Mouse (Mus musculus) gastrocnemius, postnatal 4 days (tissue): Measurements from ENCODE around the gene Ccnjl. TPM values are rescaled to one million over a fixed set of nuclear protein-coding genes. Genes with fewer than 3 reads are reported as not detected.
A peak's percentile ranks its signal among the peaks of the same experiment; 100 is the strongest.

ENCODE experiments used
- DNase-seq, 2 experiments: peaks; one replicate each; pipeline ENCODE4 v3.0.0; 2021 to 2022; ENCODE audit warnings: low spot score in 2 of 2, mixed read lengths in 2 of 2
- long read RNA-seq, 2 experiments: library from polyadenylated mRNA; stranded (forward); transcript quantifications; one replicate each; pipeline ENCODE4 v2.0.0; 2021
- total RNA-seq, 2 experiments: library from RNA; stranded (reverse); gene quantifications; 2 replicates each; pipeline ENCODE4 v1.2.3; 2021

Ccnjl gene
- 1 to 10 TPM; 2.4 to 3.3 TPM for total RNA-seq
- long read RNA-seq, experiment 1, partial matches to known transcripts, result 0 of 1 reads
- long read RNA-seq, experiment 1, other reads (novel, unspliced or antisense), result 0 of 1 reads
- long read RNA-seq, experiment 2, partial matches to known transcripts, result 0 of 1 reads
- long read RNA-seq, experiment 2, other reads (novel, unspliced or antisense), result 0 of 1 reads

DNA sequence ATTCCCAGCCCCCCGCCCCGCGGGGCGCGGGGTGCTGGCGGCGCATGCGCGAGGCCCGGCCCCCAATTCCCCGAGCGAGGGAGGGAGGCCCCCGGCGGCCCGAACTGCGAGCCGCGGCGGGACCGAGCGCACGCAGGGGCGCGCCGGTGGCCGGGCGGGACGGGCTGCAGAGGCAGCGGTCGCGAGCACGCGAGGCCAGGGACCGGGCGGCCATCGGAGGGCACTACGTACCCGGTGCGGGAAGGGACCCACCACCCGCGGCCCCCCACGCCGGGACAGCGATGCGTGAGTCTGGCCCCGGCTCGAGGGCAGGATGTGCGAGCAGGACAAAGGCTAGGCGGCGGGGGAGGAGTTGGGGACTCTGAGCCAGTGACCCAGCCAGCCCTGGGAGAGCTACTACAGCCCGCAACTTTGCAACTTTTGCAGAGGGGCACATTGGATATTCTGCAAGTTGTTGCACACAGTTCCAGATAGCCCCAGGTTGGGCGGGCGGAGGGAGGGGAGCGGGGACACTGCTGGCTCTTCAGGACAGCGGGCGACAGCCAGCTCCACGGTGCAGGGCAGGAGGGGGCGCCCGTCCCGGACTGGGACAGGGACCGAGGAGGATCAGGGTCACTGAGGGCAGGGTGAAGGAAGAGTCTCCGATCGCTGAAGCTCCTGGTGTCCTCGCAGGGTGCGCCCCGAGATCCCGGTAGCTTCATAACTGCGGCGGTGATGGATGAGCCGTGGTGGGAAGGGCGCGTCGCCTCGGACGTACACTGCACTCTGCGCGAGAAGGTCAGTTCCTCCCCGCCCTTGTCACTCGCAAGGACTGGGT lies at the start of gene Ccnjl:
Gene Ccnjl (plus strand): TSS at position 102 of the 817 bp plus-strand sequence.
- DNase-seq, result peak; percentile 49 to 56

DNA sequence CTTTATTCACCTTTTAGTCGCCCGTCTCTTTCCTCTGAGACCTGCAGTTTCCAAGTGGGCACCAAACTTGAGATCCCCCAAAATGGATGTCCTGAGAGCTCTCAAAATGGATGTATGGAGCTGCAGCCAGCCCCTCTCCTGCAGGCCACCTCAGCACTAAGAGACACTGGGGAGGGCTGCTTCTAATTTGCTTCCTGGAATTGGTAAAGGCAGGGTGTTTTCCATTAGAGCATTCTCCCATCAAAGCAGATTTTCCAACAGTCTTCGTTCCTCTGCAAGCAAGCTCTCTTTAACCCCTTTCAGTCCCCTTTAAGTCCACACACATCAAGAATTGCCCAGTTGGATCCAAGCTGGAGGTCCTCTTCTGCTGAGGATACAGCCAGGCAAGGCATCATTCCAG lies 49.2 kb upstream of the Ccnjl start:
- peak; percentile 8 to 15 for DNase-seq

DNA sequence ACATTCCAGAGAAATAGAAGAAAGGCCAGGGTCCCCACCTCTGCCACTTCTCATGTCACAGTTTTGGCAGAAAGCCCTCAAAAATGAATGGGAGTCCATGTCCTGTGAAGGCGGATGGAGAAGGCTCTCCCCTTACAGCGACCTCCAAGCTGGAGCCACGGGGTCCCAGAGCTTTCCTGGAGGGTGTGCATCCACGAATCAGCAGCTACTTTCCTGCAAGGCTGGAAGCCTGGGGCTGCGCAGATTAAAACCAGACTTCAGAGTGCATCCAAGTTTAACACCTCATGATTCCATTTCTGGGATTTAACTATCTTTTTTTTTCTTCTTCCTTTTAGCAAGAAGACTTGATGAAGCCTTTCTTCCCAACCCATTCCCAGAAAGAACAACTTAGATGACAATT lies 48.0 kb upstream of the Ccnjl start:
- peak in 1 of 2 experiments; percentile 10 for DNase-seq

DNA sequence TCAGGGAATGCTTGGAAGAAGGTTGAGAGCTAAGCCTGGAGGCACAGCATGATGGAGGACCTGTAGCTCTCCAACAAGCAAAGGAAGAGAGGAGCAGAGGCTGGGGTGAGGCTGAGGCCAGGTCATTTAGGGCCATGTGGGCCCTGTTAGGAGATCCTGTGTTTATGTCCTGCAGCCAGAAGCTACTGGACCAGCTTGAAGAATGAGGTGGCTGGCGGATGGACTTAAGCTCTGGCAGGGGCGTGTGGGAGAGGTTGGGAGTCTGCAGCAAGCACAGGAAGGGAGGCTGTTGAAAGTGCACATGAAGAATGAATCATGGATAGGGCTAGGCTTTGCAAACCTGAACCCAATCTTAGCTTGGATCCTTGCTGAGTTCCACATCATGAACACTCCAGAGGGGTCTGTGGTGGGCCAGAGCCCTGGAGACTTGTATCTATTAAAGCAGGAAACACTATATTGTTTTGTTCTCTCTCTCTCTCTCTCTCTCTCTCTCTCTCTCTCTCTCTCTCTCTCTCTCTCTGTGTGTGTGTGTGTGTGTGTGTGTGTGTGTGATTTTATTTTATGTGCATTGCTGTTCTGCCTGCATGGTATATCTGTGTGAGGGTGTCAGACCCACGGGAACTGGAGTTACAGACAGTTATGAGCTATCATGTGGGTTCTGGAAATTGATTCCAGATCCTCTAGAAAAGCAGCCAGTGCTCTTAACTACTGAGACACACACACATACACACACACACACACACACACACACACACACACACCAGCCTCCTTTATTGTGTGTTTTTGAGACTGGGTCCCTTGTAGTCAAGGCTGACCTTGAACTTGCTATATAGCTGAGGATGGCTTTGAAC lies 46.7 kb upstream of the Ccnjl start:
- DNase-seq, result peak in 1 of 2 experiments; percentile 41

DNA sequence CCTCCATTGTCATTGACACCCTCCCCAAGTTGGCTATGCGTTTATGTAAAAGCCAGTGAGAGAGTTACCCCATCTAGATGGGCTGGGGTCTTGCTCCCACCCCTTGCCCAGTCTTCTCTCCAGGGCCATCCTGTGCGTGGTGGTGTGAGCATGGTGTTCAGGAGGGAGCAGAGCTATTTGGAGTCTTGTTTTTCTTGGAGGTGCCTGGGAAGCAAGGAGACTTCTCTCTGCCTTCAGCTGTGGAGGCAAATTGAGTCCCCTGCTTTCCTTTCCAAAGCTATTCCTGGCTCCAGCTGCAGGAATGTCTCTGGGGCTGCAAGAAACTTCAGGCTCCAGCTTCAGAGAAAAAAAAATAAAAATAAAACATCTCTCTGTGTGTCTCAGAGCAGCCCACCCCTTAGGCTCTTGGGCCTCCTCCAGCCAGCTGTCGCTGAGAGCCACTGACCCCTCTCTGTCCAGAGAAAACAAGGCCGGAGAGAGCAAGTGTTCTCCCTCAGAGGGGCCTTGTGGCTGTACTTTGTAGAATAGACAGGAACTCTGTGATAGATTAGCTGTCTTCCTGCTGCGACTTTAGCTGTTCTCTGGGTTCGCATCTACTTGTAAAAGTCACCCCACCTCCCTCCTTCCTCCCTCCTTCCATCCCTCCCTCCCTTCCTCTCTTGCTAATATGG lies 45.3 kb upstream of the Ccnjl start:
- peak in 1 of 2 experiments; percentile 56 for DNase-seq

DNA sequence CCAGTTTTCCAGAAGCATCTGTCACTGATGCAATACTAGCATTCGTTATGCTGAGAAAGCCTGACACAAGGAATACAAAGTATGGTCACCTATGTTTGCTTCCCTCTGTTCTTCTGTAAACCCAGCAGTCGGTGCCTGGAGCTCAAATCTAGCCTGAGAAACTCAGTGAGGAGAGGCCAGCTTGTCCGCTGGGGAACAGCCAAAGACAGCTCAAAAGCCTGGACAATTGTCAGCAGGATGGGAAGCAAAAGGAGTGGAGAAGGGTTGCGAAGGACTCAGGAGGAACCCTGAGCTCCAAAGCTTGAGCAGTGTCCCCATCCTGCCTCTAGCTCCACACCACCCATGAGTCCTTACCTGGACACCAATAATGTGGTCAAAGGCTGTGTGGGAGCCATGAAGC lies 44.5 kb upstream of the Ccnjl start:
- DNase-seq, result no peak

DNA sequence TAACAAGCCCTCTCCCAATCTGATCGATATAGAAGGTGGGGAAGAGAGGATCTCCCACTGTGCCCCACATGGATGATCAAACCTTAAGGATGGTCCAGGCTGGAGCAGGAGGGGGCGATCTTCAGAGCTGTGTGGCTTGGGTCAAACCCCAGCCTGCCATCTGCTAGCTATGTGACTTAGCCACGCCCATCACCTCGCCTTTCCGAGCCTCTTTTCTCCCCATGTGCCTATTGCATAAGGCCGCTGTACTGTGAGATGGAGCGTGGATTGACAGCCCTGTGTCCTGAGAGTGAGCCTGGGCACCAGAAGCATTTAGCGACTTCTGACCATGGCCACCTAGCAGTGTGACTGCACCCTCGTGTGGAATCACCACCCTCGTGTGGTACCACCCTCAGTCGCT lies 43.9 kb upstream of the Ccnjl start:
- DNase-seq, result no peak

DNA sequence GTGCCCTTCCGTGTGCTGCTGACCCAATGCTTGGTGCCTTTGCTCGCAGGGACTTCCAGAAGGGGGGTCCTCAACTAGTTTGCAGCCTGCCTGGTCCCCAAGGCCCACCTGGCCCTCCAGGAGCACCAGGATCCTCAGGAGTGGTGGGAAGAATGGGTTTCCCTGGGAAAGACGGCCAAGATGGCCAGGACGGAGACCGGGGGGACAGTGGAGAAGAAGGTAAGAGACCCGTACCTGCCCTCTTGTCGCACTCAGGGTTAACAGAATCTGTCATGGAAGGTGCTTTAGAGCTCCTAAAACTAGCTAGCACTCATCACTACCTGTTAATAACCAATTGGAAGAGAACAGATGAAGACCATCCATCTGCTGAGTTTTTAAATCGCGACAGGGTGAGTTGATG lies 42.7 kb upstream of the Ccnjl start:
- no peak for DNase-seq

DNA sequence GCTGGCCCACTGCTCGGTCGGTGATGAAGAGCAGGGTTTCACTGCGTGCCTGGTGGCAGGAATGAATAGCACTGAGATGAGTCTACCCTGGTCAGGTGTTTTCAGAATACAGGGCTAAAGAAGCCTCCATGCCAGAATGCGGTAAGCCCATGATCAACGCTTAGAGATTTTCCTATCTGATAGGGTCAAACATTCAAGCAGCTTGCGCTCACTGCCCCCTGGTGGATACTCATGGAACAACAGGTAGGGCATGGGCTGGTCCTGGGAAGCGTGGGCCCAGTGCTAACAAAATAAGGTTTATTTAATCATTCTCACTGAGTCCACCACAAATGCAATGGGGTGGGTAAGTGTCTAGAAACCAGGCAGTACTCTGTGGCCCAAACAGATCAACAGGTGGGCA lies 35.9 kb upstream of the Ccnjl start:
- peak; percentile 49 to 74 for DNase-seq

DNA sequence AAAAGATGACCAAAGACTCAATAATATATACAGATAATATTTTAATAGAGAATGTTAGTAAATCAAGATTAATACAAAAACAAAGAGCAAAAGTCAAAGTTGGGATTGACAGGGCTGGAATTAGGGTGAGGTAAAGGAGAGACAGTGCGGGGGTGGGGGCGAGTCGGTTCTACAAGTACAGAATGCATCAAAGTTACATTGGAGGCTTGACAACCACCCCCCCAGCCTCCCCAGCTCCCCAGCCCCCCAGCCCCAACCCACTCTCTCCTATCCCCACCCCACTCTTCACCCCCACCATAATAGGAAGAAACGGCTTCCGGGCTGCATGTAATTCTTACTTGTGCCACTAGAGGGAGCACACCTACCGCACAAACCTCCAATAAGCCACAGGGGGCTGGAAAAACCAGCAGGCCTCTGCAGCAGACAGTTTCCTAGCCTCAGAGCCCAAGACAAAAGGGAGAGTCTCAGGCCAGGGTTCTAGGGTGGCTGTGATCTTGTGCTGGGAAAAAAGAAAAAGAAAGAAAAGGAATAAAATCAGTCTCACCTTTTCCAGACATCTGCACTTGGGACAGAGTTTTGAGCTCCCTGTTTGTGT lies 34.7 kb upstream of the Ccnjl start:
- DNase-seq, result peak; percentile 41 to 68

DNA sequence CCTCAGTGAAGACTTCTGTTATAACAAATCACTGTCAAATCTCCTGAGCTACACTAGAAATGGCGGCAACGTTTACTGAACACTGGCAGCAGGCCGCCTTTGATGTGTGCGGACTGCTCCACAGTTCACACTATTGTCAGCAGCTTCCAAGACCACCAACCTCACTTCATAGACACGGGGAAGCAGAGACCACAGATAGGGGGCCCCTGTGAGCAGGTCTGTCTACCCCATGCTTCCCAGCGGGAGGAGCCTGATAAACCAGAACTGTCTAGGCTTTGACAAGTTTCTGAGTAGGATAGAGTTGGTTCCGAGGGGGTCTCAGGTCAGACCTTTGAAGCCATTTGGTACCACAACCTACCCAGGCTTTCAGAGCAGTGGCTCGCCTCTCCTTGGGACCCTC lies 33.5 kb upstream of the Ccnjl start:
- DNase-seq, result no peak

DNA sequence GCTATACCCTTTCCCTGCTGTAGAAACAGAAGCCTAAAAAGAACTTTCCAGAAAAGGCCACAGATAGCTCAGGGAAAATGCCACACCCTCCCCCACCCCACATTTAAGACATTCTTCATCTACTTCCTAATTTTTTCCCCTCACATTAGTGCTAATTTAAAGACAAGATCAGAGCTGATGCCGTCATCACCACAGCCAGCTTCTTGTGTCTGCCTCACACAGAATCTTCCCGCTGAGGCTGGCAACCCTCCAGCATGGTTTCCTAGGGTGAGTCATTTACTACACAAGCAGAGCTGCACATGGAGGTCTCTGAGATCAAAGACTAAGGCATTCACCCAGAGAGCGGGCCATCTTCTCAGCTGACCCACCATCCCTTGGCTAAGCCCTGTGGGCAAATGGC lies 33.1 kb upstream of the Ccnjl start:
- peak in 1 of 2 experiments; percentile 46 for DNase-seq

DNA sequence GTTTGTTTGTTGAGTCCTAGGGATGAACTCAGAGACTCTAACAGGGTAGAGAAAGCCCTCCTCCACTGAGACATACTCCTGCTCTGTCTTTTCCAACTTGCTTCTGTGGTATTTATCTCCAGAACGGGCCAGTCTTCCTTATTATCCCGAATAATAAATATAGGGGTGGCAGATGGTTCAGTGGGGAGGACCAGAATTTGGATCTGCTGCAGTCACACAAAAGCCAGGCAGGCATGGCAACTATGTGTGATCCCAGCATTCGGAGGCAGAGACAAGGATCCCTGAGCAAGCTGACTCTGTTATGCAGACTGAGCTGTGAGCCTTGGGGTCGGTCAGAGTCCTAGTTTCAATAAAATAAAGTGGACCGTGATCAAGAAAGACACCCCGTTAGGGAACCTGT lies 27.3 kb upstream of the Ccnjl start:
- DNase-seq, result no peak

DNA sequence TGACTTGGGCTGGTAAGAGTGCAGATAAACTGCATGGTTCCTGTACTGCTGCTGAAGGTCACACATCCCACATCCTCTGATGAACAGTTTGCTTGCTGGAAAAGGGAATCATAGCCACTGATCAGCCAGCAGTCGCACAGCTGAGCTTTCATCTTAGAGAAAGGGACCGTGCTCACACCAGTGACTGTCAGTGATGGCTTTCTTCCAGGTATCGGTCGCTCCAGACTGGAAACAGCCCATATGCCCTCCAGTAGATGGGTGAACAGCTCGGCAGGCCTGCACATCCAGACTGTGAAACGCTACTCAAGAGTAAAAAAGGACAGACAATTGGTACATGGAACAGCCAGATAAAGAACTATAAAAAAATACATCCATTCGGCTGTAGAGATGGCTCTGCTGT lies 23.4 kb upstream of the Ccnjl start:
- DNase-seq, result no peak

DNA sequence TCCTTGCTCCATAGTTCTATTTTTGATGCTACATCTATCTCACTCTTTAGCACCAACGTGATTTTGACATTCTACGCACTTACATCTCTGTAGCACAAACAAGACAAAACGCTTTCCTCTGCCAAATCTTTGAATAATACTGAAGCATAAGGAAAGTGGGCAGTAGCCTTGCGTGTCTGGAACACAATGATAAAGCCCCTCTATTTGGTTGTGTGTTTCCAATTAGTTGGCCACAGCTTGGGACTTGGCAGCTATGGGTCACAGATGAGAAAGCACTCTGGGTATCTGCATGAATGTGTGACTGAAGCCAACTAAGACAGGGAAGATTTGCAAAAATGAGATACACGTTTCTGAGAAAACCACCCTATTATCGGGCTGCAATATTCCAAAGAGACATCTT lies 20.6 kb upstream of the Ccnjl start:
- no peak for DNase-seq

DNA sequence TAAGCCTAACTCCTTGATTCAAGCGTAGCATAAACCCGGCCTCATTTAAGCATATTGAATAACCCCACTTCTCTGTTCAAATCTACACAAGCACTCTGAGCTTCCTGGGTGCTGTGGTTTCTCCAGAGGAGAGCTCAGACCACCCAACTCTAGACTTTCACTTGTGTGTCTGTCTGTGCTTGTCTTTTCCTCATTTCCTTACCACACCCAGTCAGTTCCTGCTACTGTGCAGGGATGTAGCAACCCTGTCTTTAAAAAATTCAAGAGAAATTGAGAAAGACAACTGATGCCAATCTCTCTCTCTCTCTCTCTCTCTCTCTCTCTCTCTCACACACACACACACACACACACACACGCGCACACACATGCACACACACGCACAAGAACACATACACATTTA lies 18.7 kb upstream of the Ccnjl start:
- DNase-seq, result no peak

DNA sequence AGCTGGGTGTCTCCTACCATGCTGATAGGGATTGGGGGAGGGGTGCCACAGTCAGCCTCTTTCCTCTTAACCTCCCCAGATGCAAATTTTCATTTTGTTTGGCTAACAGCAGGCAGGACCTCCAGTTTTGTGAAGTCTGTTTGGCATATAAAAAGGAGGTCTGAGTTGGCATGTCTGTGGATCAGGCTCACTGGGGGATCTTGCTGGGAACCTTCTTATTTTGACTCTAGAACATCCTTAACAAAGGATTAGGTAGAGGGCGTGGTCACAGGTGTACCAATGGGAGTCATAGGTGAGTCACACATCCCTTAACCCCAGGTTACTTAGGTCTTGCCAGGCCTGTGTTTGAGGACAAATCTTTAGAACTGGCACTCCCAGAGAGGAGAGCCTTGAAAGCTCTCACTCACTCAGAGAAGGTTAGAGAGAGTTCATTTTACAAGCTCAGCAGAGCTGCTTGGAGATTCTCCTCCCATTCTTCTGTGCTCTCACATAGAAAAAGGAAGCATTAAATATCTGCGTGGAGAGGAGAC lies 15.9 kb upstream of the Ccnjl start:
- no peak for DNase-seq

DNA sequence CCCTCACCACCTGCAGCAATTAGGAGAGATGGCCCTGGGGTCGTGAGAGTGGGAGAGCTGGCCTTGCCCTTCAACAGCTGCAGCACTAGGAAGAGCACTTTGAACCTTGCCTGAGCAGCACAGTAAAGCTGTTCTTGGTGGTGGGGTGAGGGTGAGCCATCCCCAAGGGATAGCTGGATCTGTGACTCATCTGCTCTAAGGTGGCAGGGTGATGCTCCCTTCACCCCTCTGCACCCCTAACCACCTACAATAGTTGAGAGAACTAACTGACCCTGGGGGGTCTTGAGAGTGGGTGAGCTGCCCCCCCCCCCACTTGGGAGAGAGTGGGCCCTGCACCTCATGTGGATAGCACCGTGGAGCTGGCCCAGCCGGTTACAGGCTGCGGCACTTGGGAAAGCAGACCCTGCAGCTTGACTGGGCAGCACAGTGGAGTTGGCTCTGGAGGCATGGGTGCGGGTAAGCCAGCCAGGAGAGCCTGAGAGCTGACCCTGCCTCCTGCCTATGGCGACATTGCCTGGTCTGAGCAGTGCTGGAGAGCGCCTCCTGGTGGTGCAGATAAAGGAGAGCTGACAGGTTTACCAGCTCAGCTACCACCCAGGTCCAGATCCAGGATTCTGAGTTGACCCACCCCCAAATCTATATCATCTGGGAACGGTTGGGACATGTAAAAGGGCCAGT lies 12.1 kb upstream of the Ccnjl start:
- no peak for DNase-seq

DNA sequence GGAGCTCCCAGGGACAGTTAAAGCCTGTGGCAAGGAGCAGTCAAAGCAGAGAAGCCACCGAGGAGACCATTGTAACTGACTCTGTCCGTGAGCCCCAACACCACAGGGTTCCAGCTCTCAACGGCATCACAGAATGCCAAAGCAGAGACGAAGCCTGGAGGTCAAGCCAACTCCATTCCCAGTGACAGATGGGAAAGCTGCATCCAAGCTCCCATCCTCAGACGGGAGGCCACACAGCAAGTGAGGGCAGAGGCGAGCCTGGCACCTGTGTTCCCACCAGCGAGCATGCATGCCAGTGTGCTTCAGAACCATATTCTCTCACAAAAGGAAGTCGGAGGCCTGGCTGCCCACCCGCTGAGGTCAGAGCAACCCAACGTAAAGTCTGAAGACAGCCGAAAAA lies 10.9 kb upstream of the Ccnjl start:
- DNase-seq, result no peak

DNA sequence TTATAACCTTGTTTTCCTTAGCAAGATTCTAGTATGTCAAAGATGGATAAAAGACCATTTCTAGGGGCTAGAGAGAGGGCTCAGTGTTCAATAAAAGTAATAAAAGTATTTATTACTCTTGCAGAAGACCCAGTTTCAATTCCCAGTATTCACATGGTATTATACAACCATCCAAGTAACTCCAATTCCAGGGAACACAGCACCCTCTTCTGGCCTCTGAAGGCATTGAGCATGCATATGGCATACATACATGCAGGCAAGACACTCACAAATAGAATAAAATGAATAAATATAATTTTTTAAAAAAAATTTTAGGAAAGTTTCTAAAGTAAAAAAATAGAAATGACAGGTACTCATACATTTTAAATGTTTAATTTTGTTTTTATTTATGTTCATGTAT lies 10.5 kb upstream of the Ccnjl start:
- DNase-seq, result no peak
